Mouse (Mus musculus) small intestine, adult 2 months (tissue): ENCODE data around the gene Gm20683.

Source experiments
- CTCF ChIP-seq: fragments of 200-500 bp; IDR thresholded peaks from 2 replicates; pipeline ENCODE4 v1.5.1; 2012; ENCODE audit warnings: low read depth, mild to moderate bottlenecking, control low read depth, inconsistent platforms, low read length, moderate library complexity, mixed read lengths; ENCODE audit not compliant: insufficient replicate concordance, insufficient read length; ENCODE audit errors: extremely low read depth
- POLR2A ChIP-seq: fragments of 200-500 bp; IDR thresholded peaks from 2 replicates; pipeline ENCODE4 v1.6.1; 2012; ENCODE audit warnings: low read depth, mild to moderate bottlenecking, control low read depth, inconsistent platforms, low read length, moderate library complexity

- TF ChIP-seq POLR2A (no peak), CTCF (no peak)
Observed at GRCm38 (mm10) chr17:25825311-25825710, 16.3 kb downstream of the Gm20683 start.
